Mouse (Mus musculus): ENCODE data around the gene Tmem135.

Gene Tmem135

DNA sequence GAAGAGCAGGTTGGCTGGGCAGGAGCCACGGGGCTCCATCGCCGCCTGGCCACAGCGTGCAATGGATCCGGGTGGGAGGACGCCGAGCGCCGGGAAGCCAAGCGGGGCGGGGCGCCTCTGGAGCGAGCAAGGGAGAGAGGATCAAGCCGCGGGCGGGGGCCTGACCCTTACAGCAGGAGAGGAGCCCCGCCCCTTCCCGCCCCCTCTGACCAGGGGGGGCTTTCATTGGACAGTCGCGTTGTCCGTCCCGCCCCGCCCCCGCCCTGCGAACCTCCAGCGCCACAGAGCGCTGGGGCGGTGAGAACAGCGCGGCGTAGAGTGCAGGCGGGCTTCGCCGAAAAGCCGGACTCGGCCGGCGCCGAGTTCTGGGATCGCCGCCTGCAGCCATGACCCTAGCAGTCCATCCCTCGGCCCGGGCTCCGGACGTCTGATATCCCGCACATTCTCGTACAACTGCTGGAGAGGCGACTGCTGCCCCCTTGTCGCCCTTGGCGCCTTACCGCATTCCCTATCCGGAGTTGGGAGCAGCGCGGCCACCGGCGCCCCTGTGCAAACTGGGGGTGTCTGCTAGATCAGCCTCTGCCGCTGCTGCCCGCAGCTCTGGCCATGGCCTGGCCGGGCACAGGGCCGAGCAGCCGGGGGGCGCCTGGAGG lies at the start of gene Tmem135, which contains the start of gene Fzd4:
Gene Tmem135, minus strand, starts transcription at position 142 of the 653 bp plus-strand sequence.
Gene Fzd4, plus strand, starts transcription at position 275 of the 653 bp plus-strand sequence.
- peak; percentile 60 for DNase-seq (ENCODE audit: extremely low read depth, low read depth)

DNA sequence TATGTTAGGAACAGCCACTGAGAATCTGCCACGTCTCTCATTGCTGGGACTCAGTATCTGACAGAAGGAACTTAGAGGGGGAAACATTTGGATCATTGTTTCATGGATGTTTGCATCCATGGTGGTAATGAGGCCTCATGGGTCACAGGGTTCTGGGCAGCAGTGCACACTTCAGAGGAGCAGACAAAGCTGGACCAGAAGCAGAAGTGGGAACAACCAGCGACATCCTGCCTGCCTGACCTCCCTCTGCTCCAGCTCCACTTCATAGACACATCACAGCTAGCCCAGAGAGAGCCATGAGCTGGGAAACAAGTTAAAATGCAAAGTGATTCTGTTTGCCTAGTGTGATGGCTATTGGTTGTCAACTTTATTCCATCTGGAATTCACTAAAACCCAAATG lies 46.3 kb upstream of the Tmem135 start:
- DNase-seq (ENCODE audit: extremely low read depth, low read depth), result no peak

DNA sequence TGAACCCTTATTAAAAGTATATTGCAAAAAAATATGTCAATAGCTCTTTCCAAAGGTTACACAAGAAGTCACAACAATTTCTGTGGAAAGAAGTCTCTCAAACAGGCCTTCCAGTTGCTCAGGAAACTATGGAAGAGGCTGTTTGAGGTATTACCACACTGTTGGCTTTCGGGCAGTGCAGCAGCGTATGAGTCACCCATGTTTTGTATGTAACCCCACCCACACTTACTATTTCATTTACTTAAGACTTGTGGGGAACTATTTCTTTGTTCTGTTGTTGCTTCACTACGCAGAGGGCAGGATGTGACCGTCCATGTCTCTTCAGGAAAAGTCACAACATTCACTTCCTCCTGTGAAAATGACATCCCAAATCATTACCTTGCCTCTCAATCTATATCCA lies 41.1 kb upstream of the Tmem135 start:
- no peak for DNase-seq (ENCODE audit: extremely low read depth, low read depth)

DNA sequence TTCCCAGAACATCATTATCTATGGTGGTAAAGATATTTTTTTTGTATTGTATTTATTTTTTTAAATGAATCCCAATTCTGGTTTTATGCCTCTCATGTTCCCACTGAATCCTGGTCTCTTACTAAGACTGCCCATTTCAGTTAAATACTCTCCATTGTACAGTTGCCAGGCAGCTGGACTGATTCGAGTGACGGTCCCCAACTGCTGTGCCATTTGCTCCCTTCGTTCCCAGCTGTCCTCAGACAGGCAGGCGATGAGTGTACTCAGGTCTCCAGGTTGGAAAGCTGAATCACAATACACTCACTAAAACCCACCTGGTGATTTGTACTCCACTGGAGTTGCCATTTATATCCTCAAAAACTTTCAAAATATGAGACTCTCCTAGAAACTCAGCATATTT lies 38.2 kb upstream of the Tmem135 start:
- DNase-seq (ENCODE audit: extremely low read depth, low read depth), result no peak

DNA sequence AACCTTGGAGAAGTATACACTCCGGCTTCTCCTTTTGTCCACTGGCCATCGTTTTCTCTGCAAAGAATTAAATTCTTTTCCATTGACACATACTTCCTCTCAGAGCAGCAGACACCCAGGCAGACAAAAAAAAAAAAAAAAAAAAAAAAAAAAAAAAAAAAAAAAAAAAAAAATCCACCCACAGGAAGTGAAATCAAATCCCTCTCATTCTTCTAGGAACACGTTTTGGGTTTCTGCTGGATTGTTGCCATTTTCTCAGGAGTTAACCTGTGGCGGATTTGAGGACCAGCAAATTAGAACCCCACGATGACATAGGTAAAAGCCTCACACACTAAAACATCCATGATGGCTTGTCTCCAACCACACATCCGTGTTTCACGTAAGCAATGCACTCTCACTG lies 37.3 kb upstream of the Tmem135 start:
- DNase-seq (ENCODE audit: extremely low read depth, low read depth), result no peak

DNA sequence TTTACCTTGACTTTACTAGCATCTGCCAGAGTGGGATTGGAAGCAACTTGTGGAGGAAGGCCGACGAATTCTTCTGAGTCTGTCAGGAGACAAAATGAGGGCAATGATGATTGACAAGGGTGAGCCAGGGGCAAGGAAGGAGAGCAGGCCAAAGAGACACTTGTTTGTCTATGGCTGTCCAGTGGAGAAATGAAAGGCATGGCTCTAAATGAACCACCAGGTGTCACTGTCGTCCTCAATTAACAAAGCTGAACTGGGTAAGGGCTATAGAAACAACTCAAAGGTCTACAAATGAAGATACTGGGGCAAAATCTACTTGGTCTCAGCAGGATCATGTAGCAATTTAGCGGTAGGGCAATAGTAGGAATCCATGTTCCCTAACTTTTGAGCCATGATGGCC lies 33.6 kb upstream of the Tmem135 start:
- no peak for DNase-seq (ENCODE audit: extremely low read depth, low read depth)

DNA sequence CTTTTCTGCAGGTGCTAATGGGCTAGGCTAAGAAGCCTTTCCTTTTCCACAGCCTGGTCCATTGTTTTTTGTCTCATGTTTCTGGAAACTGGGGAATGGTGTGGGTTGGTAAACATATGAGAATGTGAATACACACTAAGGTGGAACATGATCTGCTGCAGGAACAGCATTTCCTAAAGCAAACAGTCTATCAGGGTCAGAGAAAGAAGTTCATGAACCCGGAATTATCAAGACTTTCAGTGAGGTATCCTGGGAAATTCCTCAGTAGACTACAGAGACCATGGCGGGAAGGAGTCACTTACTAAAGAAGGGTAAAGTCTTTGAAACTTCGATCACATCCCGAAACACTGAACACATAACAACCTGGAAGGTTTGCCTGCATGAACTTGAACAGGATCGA lies 32.4 kb upstream of the Tmem135 start:
- DNase-seq (ENCODE audit: extremely low read depth, low read depth), result no peak

DNA sequence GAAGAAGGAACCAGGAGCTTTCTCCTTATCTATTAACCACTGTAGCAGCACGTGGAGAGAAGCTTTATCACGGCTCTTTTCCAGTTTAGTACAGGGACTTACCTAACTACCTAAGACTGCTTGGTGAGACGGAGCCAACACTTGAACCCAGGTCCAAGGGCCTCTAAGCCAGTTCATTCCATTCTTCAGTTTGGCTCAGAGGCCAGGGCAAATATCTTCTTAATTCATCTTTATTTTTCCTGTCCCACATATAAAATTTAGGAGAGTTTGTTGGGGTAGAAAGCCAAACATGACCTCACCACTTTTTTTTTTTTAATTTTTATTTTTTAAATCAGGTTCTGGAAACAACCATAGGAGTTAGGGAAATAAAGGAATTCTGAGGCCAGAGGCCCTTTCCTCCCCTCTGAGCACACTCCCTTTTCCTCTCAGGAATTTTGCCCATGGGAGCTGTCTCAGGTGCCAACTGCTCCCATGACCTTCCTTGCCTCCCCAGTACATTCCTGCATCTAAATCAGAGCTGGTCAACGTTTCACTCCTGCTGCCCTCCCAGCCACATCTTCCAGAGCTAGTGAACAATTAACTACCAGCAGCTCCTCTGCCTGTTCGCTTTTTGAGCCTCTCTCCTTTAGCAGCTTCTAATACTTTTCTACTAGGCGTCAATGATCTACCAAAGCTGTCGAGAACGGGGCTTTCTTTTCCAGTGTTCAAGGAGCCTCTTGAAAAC lies 30.0 kb upstream of the Tmem135 start:
- DNase-seq (ENCODE audit: extremely low read depth, low read depth), result no peak

DNA sequence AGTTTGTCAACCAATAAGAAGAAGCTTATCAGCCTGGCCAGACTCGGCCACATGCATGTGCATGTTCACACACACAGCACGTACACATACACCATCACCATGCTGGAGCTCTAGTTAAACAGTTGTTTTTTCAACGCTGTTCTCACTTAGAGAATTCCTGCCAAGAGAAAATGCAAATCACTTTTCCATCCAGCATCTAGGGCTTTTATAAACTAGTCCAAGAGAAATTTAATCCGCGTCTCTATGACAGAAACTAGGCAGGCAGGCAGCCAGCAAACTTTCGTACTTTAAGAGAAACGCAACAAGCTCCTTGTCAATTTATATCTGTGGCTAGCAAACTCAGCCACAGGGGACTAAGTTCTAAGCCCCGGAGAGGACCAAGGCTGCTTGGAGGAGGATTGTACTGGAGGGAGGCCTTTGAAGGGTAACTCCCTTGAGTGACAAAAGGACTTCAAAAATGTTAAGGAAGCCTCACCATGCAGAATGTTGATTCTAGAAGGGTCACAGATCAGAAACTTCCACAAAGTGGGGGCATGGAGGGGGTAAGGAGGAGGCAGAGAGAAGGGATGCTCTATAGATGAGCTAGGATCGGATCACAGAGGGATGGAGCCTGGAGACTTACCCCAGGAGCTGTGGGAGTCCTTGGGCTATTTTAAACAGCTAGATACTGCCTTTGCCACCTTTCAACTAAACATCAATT lies 29.3 kb upstream of the Tmem135 start:
- no peak for DNase-seq (ENCODE audit: extremely low read depth, low read depth)

DNA sequence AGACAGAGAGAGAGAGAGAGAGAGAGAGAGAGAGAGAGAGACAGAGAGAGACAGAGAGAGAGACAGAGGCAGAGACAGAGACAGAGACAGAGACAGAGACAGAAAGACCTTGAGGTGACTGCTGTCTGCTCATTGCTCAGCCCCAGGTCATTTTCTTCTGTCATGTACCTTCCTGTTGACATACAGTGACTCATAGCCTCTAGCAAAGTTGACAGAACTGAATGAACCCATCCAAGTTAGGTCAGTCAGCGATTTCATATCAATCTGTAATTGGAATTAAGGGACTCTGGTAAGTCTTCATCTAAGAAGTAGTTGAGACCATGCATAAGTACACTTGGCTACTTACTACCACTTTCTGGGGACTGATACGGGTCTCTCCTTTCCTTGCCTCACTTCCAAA lies 27.2 kb upstream of the Tmem135 start:
- no peak for DNase-seq (ENCODE audit: extremely low read depth, low read depth)

DNA sequence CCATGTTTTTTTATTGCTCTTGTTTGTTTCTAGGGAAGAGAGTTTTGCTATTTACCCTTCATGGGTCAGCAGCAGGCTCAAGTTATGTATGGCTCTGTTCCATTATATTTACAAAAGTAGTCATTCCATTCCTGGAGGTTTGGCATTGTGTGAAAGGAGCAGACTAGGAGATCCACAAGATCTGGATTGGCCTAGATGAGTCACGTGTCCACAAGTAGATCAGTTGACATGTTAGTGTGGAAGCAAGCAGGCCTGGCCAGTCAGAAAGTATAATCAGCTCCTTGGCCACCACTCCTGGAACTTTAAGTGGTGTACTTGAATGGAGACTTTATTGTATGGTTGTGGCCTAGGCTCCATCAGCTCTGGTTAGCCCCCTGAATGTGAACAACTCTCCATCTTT lies 25.3 kb upstream of the Tmem135 start:
- DNase-seq (ENCODE audit: extremely low read depth, low read depth), result no peak

DNA sequence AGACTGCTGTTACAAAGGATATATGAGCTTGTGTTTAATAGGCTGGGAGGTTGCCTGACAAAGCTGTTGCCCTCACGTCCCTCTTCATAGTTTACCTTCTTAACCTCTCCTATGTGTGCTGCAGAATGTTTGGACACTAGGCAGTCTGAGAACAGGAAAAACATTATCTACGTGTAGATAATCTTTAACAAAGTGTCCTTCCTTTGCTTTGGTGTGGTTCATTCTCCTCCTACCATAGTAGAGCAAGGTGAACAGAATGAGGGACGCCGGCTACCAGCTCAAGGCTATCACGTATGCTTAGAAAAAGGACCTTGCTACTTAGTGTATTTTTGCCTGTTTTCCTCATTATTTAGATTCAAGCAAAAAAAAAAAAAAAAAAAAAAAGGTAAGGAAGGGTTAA lies 24.8 kb upstream of the Tmem135 start:
- DNase-seq (ENCODE audit: extremely low read depth, low read depth), result no peak

DNA sequence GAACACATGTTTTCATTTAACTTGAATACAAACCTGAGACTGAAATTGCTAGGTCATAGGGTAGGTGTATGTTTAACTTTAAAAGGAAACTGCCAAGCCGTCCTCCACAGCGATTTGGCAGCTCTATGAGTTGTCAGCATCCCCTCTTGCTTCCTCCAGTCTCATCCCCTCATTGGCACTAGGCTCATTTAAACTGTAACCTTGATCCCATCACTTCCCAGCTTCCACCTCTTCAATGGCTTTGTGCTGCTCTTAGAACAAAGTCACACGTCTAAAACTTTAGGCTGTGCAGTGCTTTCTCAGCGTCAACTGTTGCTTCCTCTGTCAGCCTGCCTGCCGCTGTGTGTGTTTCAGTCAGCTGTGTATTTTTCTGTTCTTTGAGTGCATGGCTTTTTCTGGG lies 23.1 kb upstream of the Tmem135 start:
- DNase-seq (ENCODE audit: extremely low read depth, low read depth), result no peak

DNA sequence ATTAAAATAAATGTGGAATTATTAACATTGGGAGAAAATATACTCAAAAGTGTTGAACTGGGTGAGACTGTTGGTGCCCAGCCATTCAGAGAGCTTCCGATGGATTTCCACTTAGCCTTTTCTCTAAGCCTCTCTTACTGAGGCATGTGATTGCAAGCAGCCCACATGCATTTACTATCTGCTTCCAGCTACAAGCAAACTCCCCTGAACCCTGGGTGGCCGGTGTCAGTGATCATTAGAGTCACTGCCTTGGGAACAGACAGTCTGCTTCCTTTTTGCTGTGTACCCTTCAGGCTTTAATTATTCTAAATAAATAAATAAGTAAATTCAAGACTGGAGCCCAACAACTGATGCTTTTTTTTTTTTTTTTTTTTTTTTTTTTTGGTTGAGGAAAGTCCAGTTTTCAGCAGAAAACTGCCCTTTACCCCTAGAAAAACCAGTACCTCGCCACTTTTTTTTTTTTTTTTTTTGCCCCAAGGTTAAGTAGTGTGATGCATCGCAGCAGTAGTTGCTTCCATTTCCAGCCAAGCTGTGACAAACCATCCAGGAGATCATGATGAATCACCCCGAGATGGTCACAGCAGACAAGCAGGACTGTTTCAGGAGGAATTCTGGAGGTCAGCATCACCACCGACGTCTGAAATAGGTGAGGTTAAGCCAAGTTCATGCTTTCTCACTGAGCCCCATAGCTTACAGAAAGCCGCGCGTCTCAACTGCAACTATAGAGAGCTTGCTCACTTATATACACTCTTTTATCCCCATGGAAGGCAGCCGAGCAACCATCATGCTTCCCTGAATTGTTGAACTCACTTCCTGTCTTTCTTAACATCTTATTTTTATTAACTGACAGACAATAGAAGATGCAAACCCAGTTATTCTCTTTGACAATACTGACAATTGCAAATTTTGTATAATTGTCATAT lies 22.0 kb upstream of the Tmem135 start:
- DNase-seq (ENCODE audit: extremely low read depth, low read depth), result no peak

DNA sequence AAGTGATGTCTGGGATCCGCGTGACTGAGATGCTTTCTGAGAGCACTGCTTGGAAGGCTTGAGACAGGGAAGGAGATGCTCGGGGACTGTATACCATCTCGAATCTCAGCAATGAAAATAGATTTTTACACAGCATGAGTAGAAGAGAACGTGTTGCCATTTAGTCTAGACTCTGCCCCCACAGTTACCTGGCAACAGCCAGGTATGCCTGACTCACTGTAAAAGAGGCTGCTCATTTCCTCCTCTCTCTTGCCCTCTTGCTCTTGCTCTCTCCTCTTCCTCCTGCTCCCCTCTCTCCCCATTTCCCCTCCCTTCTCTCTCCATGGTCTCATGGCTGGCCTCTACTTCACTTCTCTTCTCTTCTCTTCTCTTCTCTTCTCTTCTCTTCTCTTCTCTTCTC lies 20.6 kb upstream of the Tmem135 start:
- no peak for DNase-seq (ENCODE audit: extremely low read depth, low read depth)

DNA sequence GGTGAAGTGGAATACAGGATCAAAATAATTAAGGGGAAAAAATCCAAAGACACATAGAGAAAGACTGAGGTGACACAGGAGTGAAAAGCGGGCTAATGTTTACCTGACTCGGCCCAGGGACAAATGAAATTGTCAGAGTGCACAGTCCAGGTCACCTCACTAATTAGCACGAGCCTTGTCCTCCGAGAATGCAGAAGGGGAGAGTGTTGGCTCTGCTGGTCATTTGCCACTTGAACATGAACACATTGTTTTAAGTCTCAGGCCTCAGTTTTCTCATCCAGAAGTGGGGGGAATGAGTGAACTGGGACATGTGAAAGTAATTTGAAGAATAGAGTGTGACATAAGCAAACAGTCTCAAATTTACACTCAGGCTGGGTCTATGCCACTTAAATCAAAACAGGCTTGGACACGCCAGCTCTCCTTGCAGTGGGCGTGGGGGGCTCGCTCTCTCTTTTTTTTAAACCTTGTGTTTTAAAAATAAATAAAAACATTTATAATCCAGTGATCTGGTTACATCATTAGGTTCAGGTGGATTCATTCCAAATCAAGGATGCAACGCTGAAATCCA lies 19.8 kb upstream of the Tmem135 start:
- DNase-seq (ENCODE audit: extremely low read depth, low read depth), result no peak

DNA sequence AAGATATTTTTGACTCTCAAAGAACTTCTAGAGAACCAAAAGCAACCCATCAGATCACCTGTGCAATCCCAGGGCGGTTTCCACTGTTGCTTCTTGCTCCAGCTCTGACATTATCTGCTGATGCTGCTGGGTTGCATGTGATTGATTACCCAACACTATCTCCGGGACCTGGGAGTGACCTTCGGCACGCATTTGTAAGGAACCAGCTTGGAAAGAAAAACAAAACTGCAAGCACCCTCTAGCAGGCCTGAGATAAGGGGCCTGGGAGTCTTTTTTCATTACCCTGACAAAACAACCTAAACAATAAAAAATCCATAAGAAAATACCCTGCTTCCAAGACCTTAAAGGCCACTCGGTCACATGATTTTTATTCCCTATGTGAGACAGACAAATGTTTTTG lies 19.2 kb upstream of the Tmem135 start:
- no peak for DNase-seq (ENCODE audit: extremely low read depth, low read depth)

DNA sequence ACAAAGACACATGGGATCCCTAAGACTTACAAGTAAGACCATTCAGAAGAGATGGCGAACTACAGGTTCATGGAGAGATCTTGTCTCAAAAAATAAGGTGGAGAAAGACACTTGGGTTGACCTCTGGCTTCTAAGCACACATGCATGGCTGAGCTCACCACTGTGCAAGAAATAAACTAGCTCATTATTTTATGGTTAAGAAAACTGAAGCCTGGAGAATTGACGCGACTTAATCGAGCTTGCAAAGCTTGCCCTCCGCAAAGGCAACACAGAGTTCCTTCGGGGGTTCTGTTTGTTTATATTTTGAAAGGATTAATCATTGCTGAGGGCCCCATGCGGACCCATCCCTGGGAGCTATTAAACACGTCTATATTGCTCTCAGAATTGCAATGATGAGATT lies 18.6 kb upstream of the Tmem135 start:
- DNase-seq (ENCODE audit: extremely low read depth, low read depth), result no peak

DNA sequence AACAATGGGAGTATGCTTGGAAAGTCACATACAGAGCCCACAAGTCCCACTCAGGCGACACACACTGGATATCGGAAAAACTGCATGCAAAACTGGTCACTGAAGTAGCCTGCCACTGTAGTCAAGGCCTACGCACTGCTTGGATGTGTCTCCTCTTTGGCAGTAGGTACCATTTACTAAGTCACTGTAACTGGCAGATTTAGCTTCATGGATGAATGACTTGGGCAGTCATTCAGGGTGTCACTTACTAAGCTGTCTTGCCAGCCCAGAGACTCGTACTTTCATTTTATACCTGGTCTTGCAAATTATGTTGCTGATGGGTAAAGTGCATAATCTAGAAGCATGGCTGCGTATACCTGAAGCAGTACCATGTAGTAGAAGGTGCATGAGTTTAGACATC lies 17.3 kb upstream of the Tmem135 start:
- DNase-seq (ENCODE audit: extremely low read depth, low read depth), result no peak

DNA sequence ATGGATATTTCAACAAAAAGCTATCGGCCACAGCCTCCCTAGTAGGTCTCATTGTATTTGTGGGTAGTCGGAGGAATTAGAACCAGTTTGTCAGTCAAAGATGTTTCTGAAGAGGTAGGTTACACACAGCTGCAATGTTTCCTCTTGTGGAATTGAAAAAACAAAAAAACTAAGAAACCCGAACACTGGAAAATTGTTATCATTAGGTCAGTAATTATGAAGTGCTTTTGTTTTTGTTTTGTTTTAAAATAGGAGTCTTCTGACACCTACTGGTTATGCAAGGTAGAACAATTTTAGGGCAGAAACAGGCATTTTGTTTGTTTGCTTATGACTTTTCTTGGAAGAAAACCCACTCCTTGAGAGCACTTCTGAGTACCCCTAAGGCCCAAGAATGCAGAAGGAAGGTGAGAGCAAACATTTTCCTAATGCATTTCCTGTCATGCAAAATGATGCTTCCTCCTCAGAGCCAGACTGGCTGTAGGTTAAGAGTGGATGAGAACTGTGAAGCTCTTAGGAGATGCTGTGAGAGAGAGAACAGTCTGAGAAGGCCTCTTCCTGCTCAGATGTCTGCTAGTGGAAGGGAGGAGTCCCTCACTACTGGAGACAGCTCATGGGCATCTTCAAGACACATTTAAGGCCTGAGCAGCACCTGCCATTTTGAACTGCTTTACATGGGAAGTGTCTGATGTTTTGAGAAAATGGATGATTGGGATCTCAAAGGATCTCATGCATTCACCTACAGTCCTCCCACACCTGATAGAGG lies 15.1 kb upstream of the Tmem135 start:
- no peak for DNase-seq (ENCODE audit: extremely low read depth, low read depth)
